Mouse (Mus musculus): ENCODE measurements around the gene Epb41l3. TPM values are rescaled to one million over a fixed set of nuclear protein-coding genes. Genes with fewer than 3 reads are reported as not detected.

Epb41l3 gene
- total and polyA plus RNA-seq, 3 experiments = not detected

- no peak for DNase-seq (ENCODE audit: low read depth, low spot score)
- no peak overlapping the region for H3K27ac ChIP-seq (ENCODE audit: control insufficient read depth, low read depth, low read length)
- H3K4me1 ChIP-seq (ENCODE audit: control insufficient read depth in 1 of 2, insufficient read depth in 2 of 2, low read length in 2 of 2) = no peaks in the 10 kb centered on the region
- H3K27me3 ChIP-seq (ENCODE audit: control insufficient read depth in 1 of 2, insufficient read depth in 2 of 2, low read length in 2 of 2) = no peaks in the 10 kb centered on the region
- no peaks in the 10 kb centered on the region for H3K79me2 ChIP-seq (ENCODE audit: control insufficient read depth, insufficient read depth, low read length, poor library complexity)
- no peak overlapping the region for H3K9ac ChIP-seq (ENCODE audit: control insufficient read depth, low read depth, low read length, poor library complexity, severe bottlenecking)
- H3K36me3 ChIP-seq (ENCODE audit: control insufficient read depth in 1 of 2, insufficient read depth in 2 of 2, low read length in 2 of 2) = no peaks in the 10 kb centered on the region
- no peaks in the 10 kb centered on the region for H3K9me3 ChIP-seq (replicated peaks; ENCODE audit: insufficient read depth, low read length)
- TF ChIP-seq POLR2AphosphoS2 (IDR thresholded peaks at IDR 0.05; ENCODE audit: low read length) (no peak), MXI1 (IDR thresholded peaks at IDR 0.05; ENCODE audit: low read depth, low read length) (no peak), ZMIZ1 (IDR thresholded peaks at IDR 0.05; ENCODE audit: low read depth, low read length) (no peak)
- no peak overlapping the region for H3K4me3 ChIP-seq (ENCODE audit: control insufficient read depth in 1 of 2, insufficient read depth in 1 of 2, low read depth in 2 of 2, low read length in 2 of 2)
Measured at GRCm38 (mm10) chr17:69156522-69157100, 81.1 kb downstream of the Epb41l3 start.

DNA sequence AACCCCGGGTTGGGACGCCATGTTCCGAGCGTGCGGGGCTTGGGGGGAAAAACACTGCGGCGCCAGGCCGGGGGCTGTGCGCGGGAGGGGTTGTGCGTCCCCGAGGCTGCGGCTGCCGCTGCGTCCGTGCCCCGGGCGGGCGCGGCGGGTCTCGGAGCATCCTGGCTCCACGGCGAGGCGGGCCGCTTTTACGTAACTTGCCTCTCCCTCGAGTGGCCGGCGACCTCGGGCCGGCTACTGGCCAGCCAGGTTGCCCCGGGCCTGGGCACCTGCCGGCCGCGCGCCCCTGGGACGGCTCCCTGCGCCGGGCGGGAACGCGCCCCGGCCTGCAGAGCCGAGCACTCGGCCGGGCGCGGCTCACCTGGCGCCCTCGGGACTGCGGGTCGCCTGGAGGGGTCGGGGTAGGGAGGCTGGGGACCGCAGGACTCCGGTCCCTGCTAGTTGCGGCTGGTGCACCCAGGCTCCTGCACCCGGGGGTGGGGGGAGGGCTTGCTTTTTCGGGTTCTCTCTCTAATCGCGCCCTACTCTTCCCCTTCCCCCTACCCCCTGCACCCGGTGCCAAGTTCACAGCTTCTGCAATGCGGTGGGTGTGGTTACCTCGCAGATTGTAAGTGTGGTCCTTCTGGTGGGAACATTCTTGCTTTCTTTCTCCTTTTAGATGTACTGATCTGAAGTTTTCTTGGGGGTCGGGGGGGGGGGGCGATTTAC, 81.8 kb downstream of the Epb41l3 start:
- H3K4me3 ChIP-seq (ENCODE audit: control insufficient read depth in 1 of 2, insufficient read depth in 1 of 2, low read depth in 2 of 2, low read length in 2 of 2) = no peak overlapping the region
- no peak overlapping the region for H3K9ac ChIP-seq (ENCODE audit: control insufficient read depth, low read depth, low read length, poor library complexity, severe bottlenecking)
- H3K36me3 ChIP-seq (ENCODE audit: control insufficient read depth in 1 of 2, insufficient read depth in 2 of 2, low read length in 2 of 2) = no peaks in the 10 kb centered on the region
- no peak for DNase-seq (ENCODE audit: low read depth, low spot score)
- H3K27ac ChIP-seq (ENCODE audit: control insufficient read depth, low read depth, low read length) = no peak overlapping the region
- H3K27me3 ChIP-seq (ENCODE audit: control insufficient read depth in 1 of 2, insufficient read depth in 2 of 2, low read length in 2 of 2) = no peaks in the 10 kb centered on the region
- H3K9me3 ChIP-seq (replicated peaks; ENCODE audit: insufficient read depth, low read length) = no peaks in the 10 kb centered on the region
- H3K4me1 ChIP-seq (ENCODE audit: control insufficient read depth in 1 of 2, insufficient read depth in 2 of 2, low read length in 2 of 2) = no peaks in the 10 kb centered on the region
- TF ChIP-seq MYC (IDR thresholded peaks at IDR 0.05; ENCODE audit: low read depth, low read length) = no peak
- no peak for TF ChIP-seq POLR2A (IDR thresholded peaks at IDR 0.05; ENCODE audit: control insufficient read depth in 1 of 2, insufficient read depth in 1 of 2, low read depth in 1 of 2, low read length in 2 of 2, poor library complexity in 1 of 2)
- no peak for TF ChIP-seq MAX (IDR thresholded peaks at IDR 0.05; ENCODE audit: low read length)
- TF ChIP-seq MYB (IDR thresholded peaks at IDR 0.05; ENCODE audit: low read depth, low read length) = no peak
- no peaks in the 10 kb centered on the region for H3K79me2 ChIP-seq (ENCODE audit: control insufficient read depth, insufficient read depth, low read length, poor library complexity)

DNA sequence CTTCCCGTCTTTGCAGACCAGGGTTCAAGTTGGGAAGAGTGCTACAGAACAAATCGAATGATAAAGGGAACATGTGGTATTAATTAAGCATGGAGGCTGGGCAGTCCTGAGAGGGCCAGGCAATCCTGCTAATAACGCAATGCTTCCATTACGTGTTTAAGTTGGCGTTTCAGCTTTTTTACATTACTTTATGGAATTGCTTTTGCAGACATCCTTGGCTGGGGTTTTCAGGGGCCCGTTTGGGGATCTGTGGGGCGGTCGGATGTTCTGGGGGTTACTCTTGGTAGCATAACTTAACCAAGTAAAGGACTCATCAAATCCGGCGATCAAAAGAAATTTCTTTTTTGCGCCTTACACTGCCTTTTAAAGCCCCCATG, 82.3 kb downstream of the Epb41l3 start:
- Histone ChIP-seq H3K9me3 (replicated peaks; ENCODE audit: insufficient read depth, low read length) (no peaks in the 10 kb centered on the region), H3K27ac (ENCODE audit: control insufficient read depth, low read depth, low read length) (no peak overlapping the region), H3K9ac (ENCODE audit: control insufficient read depth, low read depth, low read length, poor library complexity, severe bottlenecking) (no peak overlapping the region), H3K27me3 (ENCODE audit: control insufficient read depth in 1 of 2, insufficient read depth in 2 of 2, low read length in 2 of 2) (no peaks in the 10 kb centered on the region), H3K4me1 (ENCODE audit: control insufficient read depth in 1 of 2, insufficient read depth in 2 of 2, low read length in 2 of 2) (no peaks in the 10 kb centered on the region), H3K4me3 (ENCODE audit: control insufficient read depth in 1 of 2, insufficient read depth in 1 of 2, low read depth in 2 of 2, low read length in 2 of 2) (no peak overlapping the region), H3K36me3 (ENCODE audit: control insufficient read depth in 1 of 2, insufficient read depth in 2 of 2, low read length in 2 of 2) (no peaks in the 10 kb centered on the region), H3K79me2 (ENCODE audit: control insufficient read depth, insufficient read depth, low read length, poor library complexity) (no peaks in the 10 kb centered on the region)
- no peak for DNase-seq (ENCODE audit: low read depth, low spot score)
- TF ChIP-seq KAT2A (conservative IDR thresholded peaks at IDR 0.05; ENCODE audit: low read depth, low read length) = no peak
- TF ChIP-seq CHD2 (IDR thresholded peaks at IDR 0.05; ENCODE audit: low read length) = no peak
- TF ChIP-seq MEF2A (IDR thresholded peaks at IDR 0.05; ENCODE audit: extremely low read depth, insufficient replicate concordance, low read depth, low read length, poor library complexity, severe bottlenecking) = no peak
- no peak for TF ChIP-seq RAD21 (IDR thresholded peaks at IDR 0.05; ENCODE audit: low read depth, low read length)
- TF ChIP-seq CTCF (IDR thresholded peaks at IDR 0.05 in 2 of 3, conservative IDR thresholded peaks at IDR 0.05 in 1 of 3; ENCODE audit: control insufficient read depth in 1 of 3, insufficient read depth in 1 of 3, low read depth in 2 of 3, low read length in 3 of 3, poor library complexity in 1 of 3, severe bottlenecking in 1 of 3) = no peak
- no peak for TF ChIP-seq MYB (IDR thresholded peaks at IDR 0.05; ENCODE audit: low read depth, low read length)
- no peak for TF ChIP-seq USF1 (IDR thresholded peaks at IDR 0.05; ENCODE audit: low read depth, low read length)
- TF ChIP-seq ZKSCAN1 (IDR thresholded peaks at IDR 0.05; ENCODE audit: low read depth, low read length) = no peak
- no peak for TF ChIP-seq MAX (IDR thresholded peaks at IDR 0.05; ENCODE audit: low read length)
- TF ChIP-seq CHD1 (IDR thresholded peaks at IDR 0.05; ENCODE audit: low read depth, low read length) = no peak
- TF ChIP-seq USF2 (IDR thresholded peaks at IDR 0.05; ENCODE audit: borderline replicate concordance in 1 of 2, insufficient read depth in 1 of 2, low read depth in 1 of 2, low read length in 2 of 2) = no peak
- no peak for TF ChIP-seq GATA1 (IDR thresholded peaks at IDR 0.05; ENCODE audit: low read depth, low read length)
- no peak for TF ChIP-seq E2F4 (IDR thresholded peaks at IDR 0.05; ENCODE audit: borderline replicate concordance, low read depth, low read length)
- no peak for TF ChIP-seq MAFK (IDR thresholded peaks at IDR 0.05; ENCODE audit: borderline replicate concordance, low read depth, low read length)
- no peak for TF ChIP-seq POLR2A (IDR thresholded peaks at IDR 0.05; ENCODE audit: control insufficient read depth in 1 of 2, insufficient read depth in 1 of 2, low read depth in 1 of 2, low read length in 2 of 2, poor library complexity in 1 of 2)
- no peak for TF ChIP-seq MAZ (IDR thresholded peaks at IDR 0.05; ENCODE audit: low read depth, low read length)
- TF ChIP-seq JUND (IDR thresholded peaks at IDR 0.05; ENCODE audit: low read depth, low read length) = no peak
- no peak for TF ChIP-seq NRF1 (IDR thresholded peaks at IDR 0.05; ENCODE audit: insufficient read depth, low read depth, low read length, poor library complexity, severe bottlenecking)
- no peak for TF ChIP-seq SMC3 (IDR thresholded peaks at IDR 0.05; ENCODE audit: low read depth, low read length)

Data from MEL (cell line).